Mouse (Mus musculus): Measurements from ENCODE around the gene Vwa3a. TPM values are rescaled to one million over a fixed set of nuclear protein-coding genes. Genes with fewer than 3 reads are reported as not detected.

The Vwa3a gene
- total RNA-seq, 1 experiment, result 0.18 TPM

DNA sequence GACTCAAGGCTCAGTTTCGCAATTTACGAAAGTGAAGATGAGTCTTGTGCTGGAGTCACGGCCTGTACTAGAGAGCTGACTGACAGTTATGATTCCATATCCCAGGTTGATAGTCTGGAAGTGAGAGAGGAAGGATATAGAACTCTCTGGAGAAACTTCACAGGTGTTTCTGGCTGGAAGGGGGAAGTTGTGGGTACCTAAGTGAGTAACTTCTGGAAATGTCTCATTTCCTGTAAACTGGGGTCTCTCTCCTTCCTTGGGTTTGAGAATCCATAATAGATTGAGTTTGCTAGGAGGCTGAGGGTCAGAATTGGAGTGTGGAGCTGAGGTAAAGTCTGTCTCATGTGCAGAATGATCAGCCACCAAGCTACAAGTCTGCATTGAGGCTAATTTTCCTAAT, 111.0 kb downstream of the Vwa3a start:
- no peak for TF ChIP-seq CHD2 (IDR thresholded peaks at IDR 0.05; ENCODE audit: low read depth, low read length)
- no peak for TF ChIP-seq ZC3H11A (IDR thresholded peaks at IDR 0.05; ENCODE audit: borderline replicate concordance, low read depth, low read length)
- TF ChIP-seq ZNF384 (IDR thresholded peaks at IDR 0.05; ENCODE audit: low read depth, low read length), result no peak
- no peak for TF ChIP-seq MAFK (IDR thresholded peaks at IDR 0.05; ENCODE audit: insufficient read depth, low read depth, low read length)
- TF ChIP-seq HCFC1 (IDR thresholded peaks at IDR 0.05; ENCODE audit: borderline replicate concordance, insufficient read depth, low read length), result no peak
- in situ Hi-C loops (cut with MboI; ENCODE audit: low sequenced_read_pairs in 2 of 2, unreplicated experiment in 2 of 2), result no loop called here
- Histone ChIP-seq H3K9ac (ENCODE audit: insufficient read depth, low read depth, low read length, poor library complexity, severe bottlenecking) (no peak overlapping the region), H3K27ac (ENCODE audit: insufficient read depth, low read depth, low read length, poor library complexity, severe bottlenecking) (no peak overlapping the region), H3K36me3 (ENCODE audit: control insufficient read depth, insufficient read depth, low read length, poor library complexity, severe bottlenecking) (no peaks in the 10 kb centered on the region), H3K9me3 (ENCODE audit: control insufficient read depth, insufficient read depth, low read depth, low read length) (no peaks in the 10 kb centered on the region), H3K4me1 (ENCODE audit: control insufficient read depth in 2 of 2, insufficient read depth in 2 of 2, low read length in 2 of 2, poor library complexity in 1 of 2) (peaks cover 2 to 3% of the 10 kb centered on the region in 2 experiments; a peak in 3 of 4 replicates), H3K4me3 (ENCODE audit: insufficient read depth in 1 of 2, low read depth in 1 of 2, low read length in 2 of 2, poor library complexity in 1 of 2, severe bottlenecking in 1 of 2) (no peak overlapping the region)
- DNase-seq (ENCODE audit: low read depth, low spot score), result no peak

Other genes starting within 250 kb of the Vwa3a start
- 102 and 114 TPM in 2 replicates for gene Uqcrc2, start 104.1 kb upstream of the Vwa3a start, total RNA-seq (2012; rRNA removed)
- 0.26 and 0.58 TPM in 2 replicates for gene Pdzd9, start 69.0 kb upstream of the Vwa3a start, total RNA-seq (2012; rRNA removed)
- 21.6 and 22.1 TPM in 2 replicates for gene Mosmo, start 61.7 kb upstream of the Vwa3a start, total RNA-seq (2012; rRNA removed)
- gene Gm5737, start 73.0 kb downstream of the Vwa3a start, total RNA-seq (2012; rRNA removed), result not detected in 2 replicates
- 13.6 and 32.9 TPM in 2 replicates for gene Eef2k, start 103.5 kb downstream of the Vwa3a start, total RNA-seq (2012; rRNA removed)
- gene Polr3e, start 178.4 kb downstream of the Vwa3a start, total RNA-seq (2012; rRNA removed), result 44.4 and 51.1 TPM in 2 replicates
- 20.9 and 25.9 TPM in 2 replicates for gene Cdr2, start 243.0 kb downstream of the Vwa3a start, total RNA-seq (2012; rRNA removed)
- gene Mfsd13b, start 243.2 kb downstream of the Vwa3a start, total RNA-seq (2012; rRNA removed), result not detected in 2 replicates

Data from ES-E14 (cell line).